Mouse (Mus musculus) CH12F3 (cell line): ENCODE data around the gene Mllt10.
"Not testable (repeated sequence)": the region's sequence is repeated elsewhere in the genome, so short reads cannot be mapped to it uniquely, and the experiment has no call there.

Experiments used
- in situ Hi-C: fragments of 300-500 bp; cut with MboI; formaldehyde crosslinking; loops from 2 replicates; pipeline ENCODE4 v1.14.3; 2020; ENCODE audit warnings: low sequenced_read_pairs

Gene Mllt10

DNA sequence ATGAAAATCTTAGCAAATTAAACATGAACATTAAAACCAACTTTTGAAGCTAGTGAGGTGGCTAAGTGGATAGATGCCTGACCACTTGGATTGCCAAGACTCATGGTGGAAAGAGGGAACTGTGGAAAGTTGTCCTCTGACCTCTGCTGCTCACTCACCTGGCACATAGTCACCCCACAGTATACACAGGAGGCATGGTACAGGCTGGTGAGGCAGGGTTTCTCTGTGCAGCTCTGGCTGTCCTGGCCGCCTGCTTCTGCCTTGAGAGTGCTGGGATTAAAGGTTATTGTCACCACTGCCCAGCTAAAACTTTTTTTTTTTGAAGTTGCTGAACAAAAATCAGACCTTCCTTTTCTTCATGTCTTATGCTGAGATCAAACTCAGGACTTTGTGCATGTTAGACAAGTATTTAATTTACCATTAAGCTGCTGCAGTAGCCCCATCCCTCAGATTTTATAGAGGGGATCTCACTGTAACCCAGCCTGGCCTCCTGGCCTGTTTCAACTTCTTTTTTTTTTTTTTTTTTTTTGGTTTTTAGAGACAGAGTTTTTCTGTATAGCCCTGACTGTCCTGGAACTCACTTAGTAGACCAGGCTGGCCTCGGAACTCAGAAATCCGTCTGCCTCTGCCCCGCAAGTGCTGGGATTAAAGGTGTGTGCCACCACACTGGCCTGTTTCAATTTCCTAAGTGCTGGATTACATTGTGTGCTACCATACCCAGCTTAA lies 13.2 kb downstream of the Mllt10 start:
- in situ Hi-C loops, result no loop called here

DNA sequence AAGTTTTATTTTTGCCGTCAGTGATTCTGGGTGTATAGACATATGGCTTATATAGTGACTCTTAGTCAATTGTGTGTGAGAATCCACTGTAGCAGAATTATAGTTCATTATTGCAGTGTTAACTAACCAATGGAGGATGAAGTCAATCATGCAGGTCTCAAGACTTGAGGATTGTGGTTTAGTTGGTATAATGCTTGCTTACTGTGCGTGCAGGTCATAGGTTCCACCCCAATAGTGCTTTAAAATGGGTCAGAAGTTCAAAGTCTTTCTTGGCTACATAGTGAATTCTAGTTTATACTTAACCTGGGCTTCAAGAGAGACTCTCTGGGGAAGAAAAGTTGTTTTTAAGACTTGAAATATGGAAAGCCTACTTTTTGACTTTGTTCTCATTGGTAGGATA lies 16.9 kb downstream of the Mllt10 start:
- in situ Hi-C loops, result no loop called here

DNA sequence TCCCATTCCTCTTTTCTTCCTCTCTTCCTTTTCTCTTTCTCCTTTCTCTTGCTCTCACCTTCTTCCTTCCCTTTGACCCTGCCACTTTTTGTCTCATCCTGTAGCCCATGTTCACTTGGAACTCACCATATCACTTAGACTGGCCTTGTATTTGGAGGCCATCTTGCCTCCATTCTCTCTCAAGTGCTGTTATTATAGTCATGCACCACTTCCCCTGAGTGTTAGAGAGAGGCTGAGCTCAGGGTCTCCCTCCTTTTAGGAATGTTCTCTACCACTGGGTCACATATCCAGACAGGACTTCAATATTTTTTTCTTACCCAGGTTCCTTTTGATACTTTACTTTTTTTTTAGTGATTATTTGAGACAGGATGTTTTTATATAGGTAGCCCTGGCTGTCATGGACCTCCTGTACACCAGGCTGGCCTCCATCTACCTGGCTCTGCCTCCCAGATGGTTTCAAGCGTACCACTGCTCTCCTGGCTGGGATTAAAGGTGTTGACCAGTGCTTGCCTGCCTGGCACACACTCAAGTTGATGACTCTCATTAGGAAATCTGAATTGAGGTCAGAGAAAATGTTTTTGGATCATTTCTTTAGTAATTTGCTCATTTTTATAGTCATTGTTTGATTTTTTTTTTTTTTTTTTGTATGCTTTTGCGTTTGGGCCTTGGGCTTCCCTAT lies 25.3 kb downstream of the Mllt10 start:
- in situ Hi-C loops, result no loop called here

DNA sequence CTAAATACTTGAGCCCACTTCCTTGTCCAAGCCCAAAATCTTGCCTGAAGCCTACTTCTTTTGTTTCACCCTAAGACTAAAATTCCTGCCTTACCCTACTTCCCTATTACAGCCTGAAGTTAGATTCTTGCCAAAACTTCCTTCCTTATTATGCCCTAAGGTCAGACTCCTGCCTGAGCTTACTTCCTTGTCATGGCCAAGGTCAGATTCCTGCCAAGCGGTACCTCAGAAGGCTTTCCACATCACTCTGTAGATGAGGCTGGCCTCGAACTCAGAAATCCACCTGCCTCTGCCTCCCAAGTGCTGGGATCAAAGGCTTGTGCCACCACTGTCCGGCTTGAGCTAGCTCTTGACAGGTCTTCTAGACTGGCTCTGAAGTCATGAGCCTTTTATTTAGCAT lies 32.7 kb downstream of the Mllt10 start:
- in situ Hi-C loops, result not testable (repeated sequence)

DNA sequence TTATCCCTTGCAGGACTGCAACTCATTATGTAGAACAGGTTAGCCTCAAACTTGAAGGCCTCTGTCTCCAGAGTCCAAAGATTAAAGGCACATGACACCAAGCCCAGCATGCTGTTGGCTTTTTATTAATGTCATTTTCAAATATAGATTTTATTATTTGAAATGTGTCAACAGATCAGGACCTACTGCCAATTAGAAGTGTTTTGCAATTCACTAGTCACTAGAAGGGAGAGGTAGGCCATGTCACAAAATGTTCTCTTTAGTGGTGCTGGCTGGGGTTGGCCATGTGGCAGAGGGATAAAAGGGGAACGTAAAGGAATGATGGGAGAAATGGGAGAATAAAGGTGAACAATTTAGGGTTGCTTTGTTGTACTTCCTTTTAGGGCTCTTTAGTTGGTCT lies 38.8 kb downstream of the Mllt10 start:
- in situ Hi-C loops, result no loop called here

DNA sequence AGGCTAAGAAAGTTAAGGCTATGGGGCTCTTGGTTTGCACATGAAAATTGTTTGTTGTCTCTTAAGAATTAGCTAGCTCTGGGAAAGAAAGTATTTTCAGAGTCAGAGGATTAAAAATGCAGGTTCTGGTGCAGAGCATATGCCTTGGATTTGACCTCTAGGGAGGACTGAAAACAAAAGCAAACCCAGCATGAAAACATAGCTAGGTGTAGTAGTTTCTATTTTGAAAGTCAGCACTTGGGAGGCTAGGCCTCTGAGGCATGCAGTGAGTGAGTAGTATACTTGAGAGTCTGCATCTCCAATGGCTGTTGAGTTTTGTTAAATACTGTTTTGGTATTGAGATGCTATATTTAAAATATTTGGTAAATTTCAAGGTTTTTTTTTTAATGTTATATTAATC lies 39.3 kb downstream of the Mllt10 start:
- in situ Hi-C loops, result no loop called here

DNA sequence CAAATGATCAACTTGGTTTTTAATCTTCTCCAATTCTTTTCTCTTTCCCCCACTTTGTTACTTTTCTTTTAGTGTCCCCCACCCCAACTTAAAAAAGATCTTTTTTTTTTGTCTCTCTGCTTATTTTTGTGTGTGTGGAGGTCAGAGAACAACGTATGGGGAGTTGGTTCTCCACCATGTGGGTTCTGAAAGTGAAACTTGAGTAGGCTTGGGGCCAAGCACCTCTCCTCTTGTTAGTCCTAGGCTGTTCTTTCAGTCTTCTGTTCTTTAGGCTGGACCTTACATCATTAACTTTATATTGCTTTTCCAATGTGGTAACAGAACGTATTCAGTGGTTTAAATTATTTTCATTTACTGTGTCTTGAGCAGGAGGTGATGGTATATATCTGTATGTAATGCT lies 40.8 kb downstream of the Mllt10 start:
- in situ Hi-C loops, result no loop called here

DNA sequence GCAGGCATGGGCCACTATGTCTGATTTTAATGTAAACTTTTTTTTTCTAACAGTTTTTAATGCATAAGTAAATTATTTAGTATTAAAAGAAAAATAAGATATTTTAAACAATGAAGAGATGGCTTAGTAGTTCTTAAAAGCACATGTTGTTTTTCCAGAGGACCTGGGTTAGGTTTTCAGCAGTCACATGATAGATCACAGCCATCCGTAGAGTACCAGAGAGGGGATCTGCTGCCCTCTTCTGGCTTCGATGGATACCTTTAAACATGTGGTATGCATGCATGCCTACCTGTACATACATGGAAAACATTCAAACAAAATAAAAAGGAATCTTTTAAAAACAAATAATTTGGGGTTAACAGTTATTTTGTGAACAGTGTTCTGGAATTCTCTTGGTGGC lies 45.9 kb downstream of the Mllt10 start:
- in situ Hi-C loops, result no loop called here

DNA sequence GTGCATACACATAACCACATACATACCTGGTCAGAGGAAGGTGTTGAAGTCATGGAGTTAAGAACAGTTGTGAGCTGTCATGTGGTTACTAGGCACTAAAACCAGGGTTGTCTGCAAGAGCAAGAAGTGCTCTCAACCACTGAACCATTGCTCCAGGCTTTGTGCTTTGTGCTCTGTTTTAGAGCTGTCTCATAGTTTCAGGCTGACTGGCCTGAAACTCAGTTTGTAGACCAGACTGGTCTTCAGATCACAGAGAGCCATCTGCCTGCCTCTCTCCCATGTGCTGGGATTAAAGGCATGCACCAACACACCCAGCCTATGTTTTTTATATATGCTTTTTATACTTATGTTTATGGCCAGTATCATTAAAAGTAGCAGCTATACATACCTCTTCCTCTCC lies 52.5 kb downstream of the Mllt10 start:
- in situ Hi-C loops, result no loop called here

DNA sequence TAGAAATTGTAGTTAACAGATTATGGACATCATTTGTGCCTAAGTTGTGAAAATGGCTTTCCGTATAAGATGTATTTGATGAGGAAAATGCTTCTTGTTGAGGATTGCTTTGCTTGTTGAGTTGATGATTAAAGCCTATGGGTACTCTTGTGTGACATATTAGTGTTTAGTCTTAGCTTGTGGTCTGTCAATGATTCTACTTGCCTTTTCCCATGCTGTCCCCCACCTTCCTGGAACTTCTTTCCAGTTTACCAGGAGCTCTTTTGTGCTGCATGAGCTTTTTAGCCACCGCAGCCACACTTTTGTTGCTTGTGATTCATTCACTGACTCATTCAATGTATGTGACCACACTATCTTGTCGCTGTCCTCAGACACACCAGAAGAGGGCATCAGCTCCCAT lies 53.2 kb downstream of the Mllt10 start:
- in situ Hi-C loops, result no loop called here

DNA sequence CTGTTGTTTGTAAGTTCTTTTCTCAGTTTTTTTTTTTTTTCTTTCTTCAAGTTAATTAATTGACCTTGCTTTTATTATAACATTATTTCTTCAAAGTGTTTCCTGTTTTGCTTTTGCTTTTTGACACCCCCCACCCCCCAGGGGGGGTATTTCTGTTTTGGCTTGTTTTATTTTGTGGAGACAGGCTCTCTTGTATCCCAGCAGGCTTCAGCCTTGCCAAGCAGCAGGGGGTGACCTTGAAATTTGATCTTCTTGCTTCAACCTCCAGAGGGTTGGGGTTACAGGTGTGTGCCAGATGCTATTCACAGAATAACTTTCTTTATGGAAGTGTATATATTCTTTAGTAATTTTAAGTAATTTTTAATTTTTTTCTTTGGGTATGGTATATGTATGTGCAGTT lies 56.4 kb downstream of the Mllt10 start:
- in situ Hi-C loops, result no loop called here

DNA sequence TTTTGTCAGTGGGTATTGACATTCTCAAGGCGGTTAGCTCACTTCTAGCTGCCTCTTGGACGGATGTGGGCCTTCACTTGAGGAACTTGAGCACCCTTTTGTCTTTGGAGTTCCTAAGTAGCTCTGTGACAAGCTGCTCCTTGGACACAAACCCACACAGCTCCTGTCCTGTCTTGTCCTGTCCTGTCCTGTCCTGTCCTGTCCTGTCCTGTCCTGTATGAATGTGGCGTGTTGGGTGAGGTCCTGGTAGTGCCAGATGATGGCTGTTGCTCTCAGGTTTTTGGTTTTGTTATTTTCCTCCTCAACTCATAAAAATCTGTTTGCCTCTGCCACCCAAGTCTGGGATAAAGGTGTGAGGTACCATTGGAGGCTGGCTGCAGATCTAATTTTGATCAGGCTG lies 61.4 kb downstream of the Mllt10 start:
- in situ Hi-C loops, result no loop called here

DNA sequence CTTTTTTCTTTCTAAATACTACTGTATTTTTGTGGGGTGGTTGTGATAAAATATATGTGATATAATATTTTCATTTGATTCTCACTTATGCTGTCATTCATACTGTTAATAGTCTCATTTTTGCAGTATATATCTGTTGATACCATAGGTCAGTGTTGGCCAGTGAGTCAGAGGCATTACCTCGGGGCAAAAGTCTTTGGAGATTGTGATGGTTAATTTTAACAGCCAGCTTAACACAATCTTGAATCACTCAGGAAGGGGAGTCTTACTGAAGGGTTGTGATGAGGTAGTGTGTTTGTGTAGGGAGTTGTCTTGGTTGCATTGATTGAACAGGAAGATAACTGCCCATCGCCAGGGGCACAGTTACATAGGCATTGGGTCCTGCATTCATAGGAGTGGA lies 83.1 kb downstream of the Mllt10 start:
- in situ Hi-C loops, result no loop called here

DNA sequence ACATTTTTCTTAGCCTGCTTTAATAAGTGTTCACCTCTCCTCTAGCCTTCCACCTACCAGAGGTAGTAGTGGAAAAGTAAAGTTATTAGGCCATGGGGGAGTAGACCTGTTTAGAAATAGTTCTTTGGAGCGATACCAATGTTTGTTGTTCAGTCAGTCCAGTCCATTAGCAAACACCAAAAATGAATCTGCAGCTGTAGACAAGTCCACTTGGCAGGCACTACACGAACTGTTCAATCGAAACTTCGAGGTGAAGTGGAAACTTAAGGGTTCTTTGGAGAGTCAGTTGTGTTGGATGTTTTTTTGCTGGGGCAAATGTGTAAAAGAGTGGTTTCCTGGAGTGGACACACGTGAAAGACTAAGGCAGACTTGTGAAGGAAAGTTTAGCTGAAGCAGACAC lies 84.6 kb downstream of the Mllt10 start:
- in situ Hi-C loops, result no loop called here

DNA sequence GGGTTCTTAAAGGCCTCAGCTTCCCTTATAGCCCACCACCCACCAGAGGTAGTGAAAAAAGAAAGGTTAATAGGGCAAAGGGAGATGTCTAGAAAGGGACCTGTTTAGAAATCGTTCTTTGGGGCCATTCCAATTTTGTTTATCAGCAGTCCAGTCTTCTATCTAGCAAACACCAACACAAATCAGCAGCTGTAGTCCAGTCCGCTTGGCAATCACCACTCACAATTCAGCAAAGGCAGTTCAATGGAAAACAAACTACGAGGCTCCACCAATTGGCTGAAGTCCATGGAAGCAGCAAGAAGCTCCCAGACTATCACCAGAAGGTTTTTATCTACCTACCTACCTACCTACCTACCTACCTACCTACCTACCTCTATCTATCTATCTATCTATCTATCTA lies 101.1 kb downstream of the Mllt10 start:
- in situ Hi-C loops, result no loop called here

DNA sequence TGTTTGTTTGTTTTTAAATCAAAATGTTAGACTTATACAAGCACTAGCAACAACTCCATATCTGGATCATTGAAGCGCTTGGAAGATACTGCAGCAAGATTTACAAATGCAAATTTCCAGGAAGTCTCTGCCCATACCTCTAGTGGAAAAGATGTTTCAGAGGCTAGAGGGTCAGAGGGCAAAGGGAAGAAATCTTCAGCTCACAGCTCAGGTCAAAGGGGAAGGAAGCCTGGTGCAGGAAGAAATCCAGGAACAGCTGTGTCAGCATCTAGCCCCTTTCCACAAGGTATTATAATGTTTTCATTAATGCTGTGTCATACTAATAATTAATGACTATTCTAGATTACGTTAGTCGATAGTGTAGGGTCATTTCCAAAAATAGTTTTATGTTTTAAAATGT lies 104.4 kb downstream of the Mllt10 start:
- in situ Hi-C loops, result no loop called here

DNA sequence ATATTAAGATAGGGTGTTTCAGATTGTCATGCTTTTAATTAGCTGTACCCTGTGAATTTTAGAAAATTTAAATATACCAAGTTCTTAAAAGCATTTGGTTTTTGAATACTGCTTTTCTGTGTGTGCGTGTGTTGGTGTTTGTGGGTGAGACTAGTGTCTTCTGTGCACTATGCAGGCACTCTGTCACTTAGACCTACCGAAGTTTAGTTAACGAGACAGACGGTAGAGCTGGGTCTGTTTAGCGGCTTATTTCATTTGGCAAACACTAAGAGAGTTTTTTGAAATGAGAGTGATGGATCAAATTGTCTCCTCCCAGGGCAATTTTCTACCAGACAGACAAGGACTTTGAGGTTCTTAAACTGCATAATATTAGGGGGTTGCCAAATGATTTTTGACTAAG lies 106.0 kb downstream of the Mllt10 start:
- in situ Hi-C loops, result no loop called here

DNA sequence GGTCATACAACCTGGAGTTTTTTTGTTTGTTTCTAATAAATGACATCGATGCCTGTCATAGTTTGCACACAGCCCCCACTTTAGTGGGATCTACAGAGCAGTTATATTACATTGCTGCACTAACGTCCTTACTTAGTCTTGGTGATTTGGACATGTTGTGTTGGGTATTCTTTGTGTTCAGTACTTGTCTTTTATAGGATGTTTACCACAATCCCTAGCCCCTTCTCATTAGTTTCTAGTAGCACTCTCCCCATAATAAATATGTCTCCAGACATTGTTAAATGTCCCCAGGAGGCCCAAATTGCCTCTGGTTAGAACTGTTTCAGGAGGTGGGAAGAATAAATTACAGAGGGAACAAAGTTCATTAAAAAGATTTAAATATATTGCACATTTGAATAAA lies 110.5 kb downstream of the Mllt10 start:
- in situ Hi-C loops, result no loop called here

DNA sequence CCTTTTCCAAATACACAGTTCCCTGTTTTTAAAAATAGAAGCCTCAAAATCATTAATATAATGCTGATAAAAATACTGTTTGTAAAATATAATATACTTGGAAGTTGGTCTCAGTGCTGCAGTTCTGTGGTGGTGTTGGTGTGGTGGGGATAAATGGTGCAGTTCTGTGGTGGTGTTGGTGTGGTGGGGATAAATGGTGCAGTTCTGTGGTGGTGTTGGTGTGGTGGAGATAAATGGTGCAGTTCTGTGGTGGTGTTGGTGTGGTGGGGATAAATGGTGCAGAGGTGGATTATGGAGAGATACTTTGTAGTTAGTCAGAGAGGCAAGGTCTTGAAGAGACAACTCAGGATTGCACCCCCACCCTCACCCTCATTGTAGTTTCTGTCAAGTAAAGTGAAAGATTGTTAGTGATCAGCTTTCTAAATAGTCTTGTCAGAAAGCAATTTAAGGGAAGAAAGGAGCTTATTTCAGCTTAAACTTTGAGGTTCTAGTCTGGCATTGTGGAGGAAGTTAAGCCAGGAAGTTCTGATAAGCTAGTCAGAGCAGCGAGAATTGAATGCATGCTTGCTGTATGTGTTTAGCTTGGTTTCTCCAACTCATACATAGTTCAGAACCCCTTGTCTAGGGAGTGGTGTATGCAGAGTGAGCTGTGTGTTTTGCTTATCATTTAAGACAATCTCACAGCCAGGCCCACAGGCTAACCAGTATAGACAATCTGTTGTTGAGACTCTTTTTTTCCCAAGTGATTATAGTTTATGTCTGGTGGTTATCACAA lies 114.3 kb downstream of the Mllt10 start:
- in situ Hi-C loops, result no loop called here

DNA sequence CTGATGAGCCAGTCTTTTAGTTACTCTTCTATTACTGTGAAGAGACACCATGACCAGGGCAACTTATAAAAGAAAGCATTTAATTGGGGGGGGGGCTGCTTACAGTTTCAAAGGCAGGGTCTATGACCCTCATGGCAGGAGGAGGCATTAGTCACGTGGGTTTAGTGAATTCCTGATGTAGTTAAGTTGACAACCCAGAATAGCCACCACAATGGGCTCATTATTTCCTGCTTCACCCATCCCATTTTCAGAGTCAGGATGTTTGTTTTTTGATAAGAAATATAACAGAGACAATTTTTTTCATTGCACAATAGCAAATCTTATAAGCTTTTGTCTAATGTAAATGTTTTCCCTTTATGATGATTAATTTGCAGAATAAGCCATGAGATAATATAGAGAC lies 120.2 kb downstream of the Mllt10 start:
- in situ Hi-C loops, result no loop called here

DNA sequence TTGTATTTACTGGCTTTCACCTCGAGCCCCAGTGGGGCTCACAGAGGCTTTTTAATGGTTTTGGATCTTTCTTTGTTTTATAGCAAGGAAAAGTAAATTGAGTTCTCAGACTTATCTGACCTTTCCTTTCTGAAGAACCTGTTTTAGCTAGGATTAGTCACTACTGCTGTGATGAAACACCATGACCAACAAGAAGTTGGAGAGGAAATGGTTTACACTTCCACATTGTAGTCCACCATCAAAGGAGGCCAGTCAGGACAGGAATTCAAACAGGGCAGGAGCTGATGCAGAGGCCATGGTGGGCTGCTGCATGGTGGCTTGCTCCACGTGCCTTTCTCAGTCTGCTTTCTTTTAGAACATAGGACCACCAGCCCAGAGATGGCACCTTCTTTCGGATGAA lies 121.2 kb downstream of the Mllt10 start:
- in situ Hi-C loops, result no loop called here

DNA sequence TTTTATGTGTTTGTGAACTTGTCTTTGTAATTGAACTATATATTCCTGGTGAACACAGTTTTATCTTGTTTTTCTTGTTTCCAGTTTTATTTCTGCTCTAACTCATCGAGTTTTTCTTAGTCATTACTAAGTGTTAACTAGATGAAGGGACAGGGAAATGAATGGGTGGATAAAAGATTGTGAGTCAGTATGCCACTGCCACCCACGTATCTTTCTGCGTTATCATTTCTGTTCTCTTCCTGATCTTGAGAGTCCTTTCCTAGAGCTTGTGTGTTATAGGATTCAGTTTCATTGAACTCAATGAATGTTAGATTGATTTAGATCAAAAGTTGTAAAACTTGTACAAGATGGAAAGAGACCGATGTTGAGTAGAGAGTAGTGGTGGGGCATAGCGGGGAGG lies 125.3 kb downstream of the Mllt10 start:
- in situ Hi-C loops, result no loop called here
